Mouse (Mus musculus) midbrain, embryonic 12.5 days (tissue): ENCODE measurements around the gene Rassf1. TPM values are rescaled to one million over a fixed set of nuclear protein-coding genes. Genes with fewer than 3 reads are reported as not detected.
A peak's percentile ranks its signal among the peaks of the same experiment; 100 is the strongest.

Experiments
- ATAC-seq: fragments of 200-750 bp; cut with Nextera tagmentation; 2 replicates; pipeline ENCODE4 v1.8.0; 2017; ENCODE audit warnings: low read depth, moderate TSS enrichment, moderate library complexity; ENCODE audit not compliant: low FRiP score
- H3K27ac ChIP-seq: fragments of 300-500 bp; sonication (generic); replicated peaks from 2 replicates; pipeline ENCODE4 v1.5.1; 2016; ENCODE audit warnings: mild to moderate bottlenecking
- H3K27me3 ChIP-seq: fragments of 300-500 bp; sonication (generic); 2 replicates; pipeline ENCODE4 v1.6.1; 2016; ENCODE audit warnings: mild to moderate bottlenecking
- H3K36me3 ChIP-seq: fragments of 300-500 bp; sonication (generic); 2 replicates; pipeline ENCODE4 v1.6.1; 2016
- H3K4me1 ChIP-seq: fragments of 300-500 bp; sonication (generic); 2 replicates; pipeline ENCODE4 v1.6.1; 2016
- H3K4me2 ChIP-seq: fragments of 300-500 bp; sonication (generic); replicated peaks from 2 replicates; pipeline ENCODE4 v1.6.1; 2016; ENCODE audit warnings: mild to moderate bottlenecking, moderate library complexity
- H3K4me3 ChIP-seq: fragments of 300-500 bp; sonication (generic); 2 replicates; pipeline ENCODE4 v1.5.1; 2016; ENCODE audit warnings: mild to moderate bottlenecking
- H3K9ac ChIP-seq: fragments of 300-500 bp; sonication (generic); replicated peaks from 2 replicates; pipeline ENCODE4 v1.6.1; 2016; ENCODE audit warnings: mild to moderate bottlenecking, moderate library complexity
- H3K9me3 ChIP-seq: fragments of 300-500 bp; sonication (generic); 2 replicates; pipeline ENCODE4 v1.6.1; 2016; ENCODE audit warnings: mild to moderate bottlenecking
- WGBS: fragments of 180-500 bp; shearing (Covaris S2); methylation state at CpG from one replicate; pipeline ENCODE4 v1.1.7; 2016; 5-methylcytosine and 5-hydroxymethylcytosine counted together
- polyA plus RNA-seq: library from polyadenylated mRNA; unstranded; fragments of >200 nt; fragmentation: Nextera tagmentation; extraction: Ambion mirVana; gene quantifications from 2 replicates; pipeline ENCODE4 v1.2.1, GENCODE M21; 2016

Rassf1 gene
- polyA plus RNA-seq, 1 experiment from 2014 or later: 48.9 TPM

GRCm38 (mm10) chr9:107521711-107522399 is 29.5 kb upstream of the Rassf1 start:
- Histone ChIP-seq H3K27ac (peak overlapping the region; percentile 42; the same call in 1 of the 2 replicates), H3K27me3 (peaks cover 51% of the 10 kb centered on the region), H3K4me3 (no peak overlapping the region), H3K4me2 (peak overlapping the region; percentile 32), H3K4me1 (peaks cover 33% of the 10 kb centered on the region), H3K36me3 (no peaks in the 10 kb centered on the region), H3K9ac (peak overlapping the region; percentile 47), H3K9me3 (no peaks in the 10 kb centered on the region)
- 24% methylated on average over 25 of the region's 25 CpGs for WGBS
- peak; percentile 39 for ATAC-seq

GRCm38 (mm10) chr9:107522400-107522711 is 29.0 kb upstream of the Rassf1 start:
- Histone ChIP-seq H3K4me2 (0 out of 2 replicates have a peak overlapping the region, but pooled peaks have one; percentile 32), H3K4me3 (no peak overlapping the region), H3K9ac (peak overlapping the region; percentile 47; the same call in 1 of the 2 replicates), H3K27ac (0 out of 2 replicates have a peak overlapping the region, but pooled peaks have one; percentile 42), H3K36me3 (no peaks in the 10 kb centered on the region), H3K27me3 (peaks cover 56% of the 10 kb centered on the region), H3K4me1 (peaks cover 38% of the 10 kb centered on the region), H3K9me3 (no peaks in the 10 kb centered on the region)
- 0 out of 2 replicates have a peak, but pooled peaks have one; percentile 10 for ATAC-seq
- WGBS: 49% methylated on average over 2 of the region's 2 CpGs

- H3K36me3 ChIP-seq: no peaks in the 10 kb centered on the region
- peak overlapping the region; percentile 56 for H3K4me2 ChIP-seq
- H3K27ac ChIP-seq: no peak overlapping the region
- ATAC-seq: peak; percentile 59
- H3K4me3 ChIP-seq: peak overlapping the region; percentile 38
- no peaks in the 10 kb centered on the region for H3K9me3 ChIP-seq
- WGBS: 4% methylated on average over 44 of the region's 44 CpGs
- H3K4me1 ChIP-seq: peaks cover 30% of the 10 kb centered on the region
- peaks cover 69% of the 10 kb centered on the region for H3K27me3 ChIP-seq
- peak overlapping the region; percentile 15; the same call in 1 of the 2 replicates for H3K9ac ChIP-seq
Measured at GRCm38 (mm10) chr9:107526198-107527026, 24.9 kb upstream of the Rassf1 start.

GRCm38 (mm10) chr9:107533791-107534407 is 17.5 kb upstream of the Rassf1 start, which contains the start of gene Tmem115:
TSS of gene Tmem115 (plus strand) at chr9:107533945.
- Histone ChIP-seq H3K27me3 (peaks cover 5% of the 10 kb centered on the region; the same call in 1 of the 2 replicates), H3K9me3 (no peaks in the 10 kb centered on the region), H3K9ac (peak within 1 kb of the TSS; percentile 93), H3K4me2 (peak within 1 kb of the TSS; percentile 100), H3K4me3 (peak within 1 kb of the TSS; percentile 92), H3K4me1 (peaks cover 30% of the 10 kb centered on the region), H3K36me3 (peaks cover 14% of the 10 kb centered on the region), H3K27ac (peak within 1 kb of the TSS; percentile 60)
- ATAC-seq: peak; percentile 98
- under 1% methylated on average over 46 of the region's 48 CpGs for WGBS

GRCm38 (mm10) chr9:107534408-107535202 is 16.8 kb upstream of the Rassf1 start:
- H3K4me2 ChIP-seq: peak overlapping the region; percentile 100
- WGBS: under 1% methylated on average over 40 of the region's 40 CpGs
- ATAC-seq: peak; percentile 27; the same call in 1 of the 2 replicates

GRCm38 (mm10) chr9:107538231-107538630 is 13.1 kb upstream of the Rassf1 start:
- WGBS: 92% methylated on average over 7 of the region's 7 CpGs
- Histone ChIP-seq H3K36me3 (peaks cover 29% of the 10 kb centered on the region), H3K4me1 (peaks cover 51% of the 10 kb centered on the region), H3K27me3 (no peaks in the 10 kb centered on the region), H3K9ac (no peak overlapping the region), H3K9me3 (no peaks in the 10 kb centered on the region), H3K4me2 (no peak overlapping the region), H3K27ac (no peak overlapping the region), H3K4me3 (no peak overlapping the region)
- ATAC-seq: no peak

More at GRCm38 (mm10) chr9:107534408-107535202, 16.8 kb upstream of the Rassf1 start:
- no peaks in the 10 kb centered on the region for H3K9me3 ChIP-seq
- H3K36me3 ChIP-seq: peaks cover 21% of the 10 kb centered on the region
- H3K4me3 ChIP-seq: peak overlapping the region; percentile 92
- H3K27ac ChIP-seq: peak overlapping the region; percentile 60; the same call in 1 of the 2 replicates
- peaks cover 5% of the 10 kb centered on the region; the same call in 1 of the 2 replicates for H3K27me3 ChIP-seq
- peaks cover 30% of the 10 kb centered on the region for H3K4me1 ChIP-seq
- H3K9ac ChIP-seq: peak overlapping the region; percentile 93

- Histone ChIP-seq H3K36me3 (peaks cover 33% of the 10 kb centered on the region), H3K4me1 (peaks cover 52% of the 10 kb centered on the region), H3K4me2 (no peak overlapping the region), H3K4me3 (no peak overlapping the region), H3K27me3 (no peaks in the 10 kb centered on the region), H3K27ac (no peak overlapping the region), H3K9ac (no peak overlapping the region), H3K9me3 (no peaks in the 10 kb centered on the region)
- 93% methylated on average over 3 of the region's 3 CpGs for WGBS
- ATAC-seq: no peak
Measured at GRCm38 (mm10) chr9:107538711-107539110, 12.6 kb upstream of the Rassf1 start.

GRCm38 (mm10) chr9:107539940-107540339 is 11.4 kb upstream of the Rassf1 start:
- Histone ChIP-seq H3K4me2 (no peak overlapping the region), H3K9ac (no peak overlapping the region), H3K27me3 (no peaks in the 10 kb centered on the region), H3K4me3 (no peak overlapping the region), H3K36me3 (peaks cover 46% of the 10 kb centered on the region), H3K9me3 (no peaks in the 10 kb centered on the region), H3K4me1 (peaks cover 46% of the 10 kb centered on the region), H3K27ac (no peak overlapping the region)
- ATAC-seq: no peak
- 95% methylated on average over 8 of the region's 8 CpGs for WGBS

- no peaks in the 10 kb centered on the region for H3K27me3 ChIP-seq
- H3K4me3 ChIP-seq: no peak overlapping the region
- H3K4me2 ChIP-seq: no peak overlapping the region
- no peak for ATAC-seq
- H3K27ac ChIP-seq: no peak overlapping the region
- no peak overlapping the region for H3K9ac ChIP-seq
- H3K9me3 ChIP-seq: no peaks in the 10 kb centered on the region
- WGBS: 75% methylated on average over 4 of the region's 4 CpGs
- peaks cover 42% of the 10 kb centered on the region for H3K4me1 ChIP-seq
- H3K36me3 ChIP-seq: peaks cover 50% of the 10 kb centered on the region
Measured at GRCm38 (mm10) chr9:107540420-107540819, 10.9 kb upstream of the Rassf1 start.

- no peaks in the 10 kb centered on the region for H3K9me3 ChIP-seq
- ATAC-seq: no peak
- no peaks in the 10 kb centered on the region for H3K27me3 ChIP-seq
- peak overlapping the region; percentile 91 for H3K4me2 ChIP-seq
- peaks cover 50% of the 10 kb centered on the region for H3K36me3 ChIP-seq
- peak overlapping the region; percentile 49; the same call in 1 of the 2 replicates for H3K27ac ChIP-seq
- 42% methylated on average over 10 of the region's 10 CpGs for WGBS
- H3K4me3 ChIP-seq: peak overlapping the region; percentile 66
- H3K9ac ChIP-seq: peak overlapping the region; percentile 48; the same call in 1 of the 2 replicates
- H3K4me1 ChIP-seq: peaks cover 38% of the 10 kb centered on the region
Measured at GRCm38 (mm10) chr9:107541005-107541404, 10.3 kb upstream of the Rassf1 start.
